Mouse (Mus musculus): Measurements from ENCODE around the gene Il33. TPM values are rescaled to one million over a fixed set of nuclear protein-coding genes. Genes with fewer than 3 reads are reported as not detected.
A peak's percentile ranks its signal among the peaks of the same experiment; 100 is the strongest.

Il33 gene
- total and polyA plus RNA-seq, 2 experiments from 2014 or later, result 15.3 to 16.9 TPM

DNA sequence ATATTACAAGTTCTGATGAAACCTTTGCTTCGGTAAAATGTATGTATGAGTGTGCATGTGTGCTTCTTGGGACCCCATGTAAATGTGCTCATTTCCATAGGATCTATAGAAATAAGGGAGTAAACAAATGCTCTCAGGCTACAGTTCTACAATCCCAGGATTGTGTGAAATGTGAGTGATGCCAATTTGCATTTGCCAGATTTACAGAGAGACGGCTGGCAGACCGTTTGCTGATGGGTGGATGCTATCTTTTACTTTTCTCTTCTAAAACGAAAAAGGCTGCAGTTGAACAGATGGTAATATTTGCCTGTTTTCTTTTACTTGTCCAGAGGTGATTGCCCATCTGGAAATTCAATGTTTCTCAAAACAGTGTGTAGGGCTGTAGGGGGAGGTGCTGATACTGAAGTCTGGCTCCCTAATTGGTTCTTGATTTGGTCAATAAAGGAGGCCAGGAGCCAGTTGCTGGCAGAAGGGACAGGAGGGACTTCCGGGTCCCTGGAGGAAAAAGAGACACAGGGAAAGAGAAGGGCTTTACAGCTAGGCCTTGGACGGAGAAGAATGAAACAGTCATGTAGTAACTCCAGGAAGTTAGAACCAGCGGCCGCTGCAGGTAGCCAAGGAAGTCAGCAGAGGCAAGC is 54.7 kb downstream of the Il33 start:
- no peak overlapping the region for H3K4me2 ChIP-seq (ENCODE audit: low read depth, low read length)
- DNase-seq (ENCODE audit: low spot score) (no peak), ATAC-seq (no peak)
- WGBS, result 81% methylated on average over 8 of the region's 8 CpGs
- no peak overlapping the region for H3K9ac ChIP-seq (replicated peaks; ENCODE audit: low read length)
- H3K27me3 ChIP-seq (ENCODE audit: insufficient read depth, low read length), result no peaks in the 10 kb centered on the region
- no peaks in the 10 kb centered on the region for H3K36me3 ChIP-seq (ENCODE audit: insufficient read depth, low read length)
- no peak overlapping the region for H3K27ac ChIP-seq
- TF ChIP-seq CTCF (IDR thresholded peaks at IDR 0.05; ENCODE audit: low read depth), result no peak
- H3K4me1 ChIP-seq (ENCODE audit: insufficient read depth, low read length), result no peaks in the 10 kb centered on the region
- H3K4me3 ChIP-seq (ENCODE audit: low read length), result no peak overlapping the region
- H3K9me3 ChIP-seq (ENCODE audit: low read length), result no peaks in the 10 kb centered on the region

DNA sequence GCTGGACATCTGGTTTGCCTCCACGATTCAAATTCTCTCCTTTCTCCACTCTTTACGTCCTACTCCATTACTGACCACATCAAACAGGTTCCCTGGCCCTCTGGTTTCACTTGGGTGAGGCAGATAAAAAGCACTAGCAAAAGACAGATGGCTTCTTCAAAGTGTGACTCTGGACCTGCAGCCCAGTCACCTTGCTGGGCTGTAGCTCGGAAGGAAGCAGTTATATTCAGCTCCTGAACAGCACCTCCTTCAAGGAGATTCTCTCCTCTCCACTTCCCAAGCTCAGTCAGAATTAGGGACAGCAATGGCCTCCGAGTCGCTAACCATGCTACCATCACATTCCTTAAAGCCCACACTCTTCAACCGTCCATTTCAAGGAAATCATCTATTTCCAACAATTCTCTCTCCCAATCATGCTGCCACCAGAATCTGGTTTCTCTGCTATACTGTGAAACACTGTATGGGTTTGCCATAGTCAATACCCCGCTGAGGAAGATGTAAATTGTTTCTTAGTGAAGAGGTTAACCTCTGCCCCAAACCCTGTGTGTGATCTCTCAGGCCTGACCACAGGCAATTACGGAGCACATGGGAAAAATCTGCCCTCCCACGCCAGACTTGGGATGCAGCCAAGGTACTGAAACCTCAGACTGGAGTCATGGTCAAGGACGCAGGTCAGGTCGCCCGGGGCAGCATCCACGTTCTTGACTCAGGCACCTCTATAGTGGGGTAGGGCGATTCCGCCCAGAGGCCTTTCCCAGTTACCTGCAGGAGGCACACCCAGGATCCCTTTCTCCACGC is 59.5 kb downstream of the Il33 start:
- Histone ChIP-seq H3K9me3 (ENCODE audit: low read length) (no peaks in the 10 kb centered on the region), H3K27me3 (ENCODE audit: insufficient read depth, low read length) (no peaks in the 10 kb centered on the region), H3K27ac (no peak overlapping the region), H3K4me1 (ENCODE audit: insufficient read depth, low read length) (no peaks in the 10 kb centered on the region), H3K4me2 (ENCODE audit: low read depth, low read length) (no peak overlapping the region), H3K9ac (replicated peaks; ENCODE audit: low read length) (no peak overlapping the region), H3K36me3 (ENCODE audit: insufficient read depth, low read length) (no peaks in the 10 kb centered on the region), H3K4me3 (ENCODE audit: low read length) (no peak overlapping the region)
- ATAC-seq (no peak), DNase-seq (ENCODE audit: low spot score) (no peak)
- no peak for TF ChIP-seq CTCF (IDR thresholded peaks at IDR 0.05; ENCODE audit: low read depth)
- WGBS, result 64% methylated on average over 16 of the region's 16 CpGs

- Histone ChIP-seq H3K4me3 (ENCODE audit: low read length) (no peak overlapping the region), H3K4me2 (ENCODE audit: low read depth, low read length) (no peak overlapping the region), H3K9ac (replicated peaks; ENCODE audit: low read length) (no peak overlapping the region), H3K9me3 (ENCODE audit: low read length) (no peaks in the 10 kb centered on the region), H3K4me1 (ENCODE audit: insufficient read depth, low read length) (no peaks in the 10 kb centered on the region), H3K27ac (no peak overlapping the region), H3K36me3 (ENCODE audit: insufficient read depth, low read length) (no peaks in the 10 kb centered on the region), H3K27me3 (ENCODE audit: insufficient read depth, low read length) (no peaks in the 10 kb centered on the region)
- ATAC-seq (no peak), DNase-seq (ENCODE audit: low spot score) (no peak)
- no peak for TF ChIP-seq CTCF (IDR thresholded peaks at IDR 0.05; ENCODE audit: low read depth)
- 84% methylated on average over 12 of the region's 12 CpGs for WGBS
Observed at GRCm38 (mm10) chr19:29986464-29987091, 61.7 kb downstream of the Il33 start.

DNA sequence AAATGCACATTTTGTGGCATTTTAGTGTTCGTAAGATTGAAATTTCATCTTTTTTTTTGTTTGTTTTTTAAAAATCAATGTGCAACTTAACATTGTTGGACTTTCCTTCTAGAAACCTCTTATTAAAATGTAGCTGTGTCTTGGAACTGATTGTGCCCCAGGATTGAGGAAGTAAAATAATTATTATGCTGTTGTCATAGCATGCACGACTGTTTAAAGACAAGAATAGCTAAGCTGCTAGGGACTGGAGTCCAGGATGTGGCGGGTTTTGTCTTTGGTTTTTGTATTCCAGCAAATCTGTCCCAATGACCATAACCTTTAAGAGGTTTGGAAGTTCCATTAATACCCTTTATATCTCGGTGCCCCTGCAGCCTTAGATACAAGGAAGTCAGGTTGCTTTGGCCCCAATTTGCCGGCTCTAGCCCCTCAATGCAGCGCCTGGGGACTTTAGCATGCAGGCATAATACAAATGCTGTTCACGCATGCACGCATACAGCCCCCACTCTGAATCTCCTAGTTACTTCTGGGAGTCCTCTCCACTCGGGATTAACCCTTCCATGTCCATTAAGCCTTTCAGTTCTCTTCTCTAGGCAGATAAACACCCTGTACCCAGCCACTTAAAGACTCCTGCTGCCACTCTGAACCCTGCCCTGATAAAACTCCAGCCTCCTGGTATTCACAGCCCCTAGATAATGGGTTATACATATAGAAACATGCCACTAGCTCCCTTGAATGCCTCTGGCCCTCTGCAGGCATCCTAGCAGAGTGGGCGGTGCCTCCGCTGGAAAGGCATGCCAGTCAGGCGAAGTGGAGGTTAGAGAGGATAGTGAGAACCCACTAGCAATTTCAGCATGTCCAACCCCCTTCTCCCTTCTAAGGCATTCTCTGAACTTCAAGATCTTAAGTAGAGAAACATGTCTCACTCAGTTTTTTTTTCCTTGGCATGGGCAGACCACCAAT is 75.8 kb downstream of the Il33 start:
- Histone ChIP-seq H3K4me3 (ENCODE audit: low read length) (no peak overlapping the region), H3K4me2 (ENCODE audit: low read depth, low read length) (peak overlapping the region; percentile 8), H3K27me3 (ENCODE audit: insufficient read depth, low read length) (no peaks in the 10 kb centered on the region), H3K27ac (peak overlapping the region; percentile 1; the same call in 1 of the 2 replicates), H3K36me3 (ENCODE audit: insufficient read depth, low read length) (no peaks in the 10 kb centered on the region), H3K4me1 (ENCODE audit: insufficient read depth, low read length) (no peaks in the 10 kb centered on the region), H3K9ac (replicated peaks; ENCODE audit: low read length) (no peak overlapping the region), H3K9me3 (ENCODE audit: low read length) (no peaks in the 10 kb centered on the region)
- TF ChIP-seq CTCF (IDR thresholded peaks at IDR 0.05; ENCODE audit: low read depth), result no peak
- peak; percentile 89 for ATAC-seq
- DNase-seq (ENCODE audit: low spot score), result peak; percentile 53
- WGBS, result 24% methylated on average over 12 of the region's 12 CpGs

DNA sequence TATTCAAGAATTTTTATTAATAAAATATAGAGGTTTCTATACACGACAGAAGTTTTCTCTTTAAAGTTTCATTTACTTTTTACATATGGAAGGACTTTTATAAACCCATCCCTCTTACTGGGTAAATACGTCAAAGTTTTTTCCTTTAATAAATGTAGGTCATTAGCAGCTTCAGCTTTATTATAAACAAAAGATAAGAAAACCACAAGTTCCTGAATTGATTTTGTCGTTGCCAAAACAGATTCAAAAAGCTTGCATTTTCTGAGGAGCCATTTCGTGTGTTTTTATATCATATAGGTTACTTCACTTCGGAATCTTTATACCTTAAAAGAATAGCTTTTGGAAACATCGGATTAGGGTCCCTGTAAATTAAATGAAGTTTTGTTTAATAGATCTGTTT is 76.6 kb downstream of the Il33 start:
- H3K27ac ChIP-seq, result no peak overlapping the region
- no peaks in the 10 kb centered on the region for H3K4me1 ChIP-seq (ENCODE audit: insufficient read depth, low read length)
- no peak overlapping the region for H3K4me2 ChIP-seq (ENCODE audit: low read depth, low read length)
- H3K9me3 ChIP-seq (ENCODE audit: low read length), result no peaks in the 10 kb centered on the region
- H3K27me3 ChIP-seq (ENCODE audit: insufficient read depth, low read length), result no peaks in the 10 kb centered on the region
- H3K36me3 ChIP-seq (ENCODE audit: insufficient read depth, low read length), result no peaks in the 10 kb centered on the region
- DNase-seq (ENCODE audit: low spot score) (no peak), ATAC-seq (no peak)
- WGBS, result 87% methylated on average over 6 of the region's 6 CpGs
- no peak for TF ChIP-seq CTCF (IDR thresholded peaks at IDR 0.05; ENCODE audit: low read depth)
- no peak overlapping the region for H3K4me3 ChIP-seq (ENCODE audit: low read length)
- no peak overlapping the region for H3K9ac ChIP-seq (replicated peaks; ENCODE audit: low read length)

DNA sequence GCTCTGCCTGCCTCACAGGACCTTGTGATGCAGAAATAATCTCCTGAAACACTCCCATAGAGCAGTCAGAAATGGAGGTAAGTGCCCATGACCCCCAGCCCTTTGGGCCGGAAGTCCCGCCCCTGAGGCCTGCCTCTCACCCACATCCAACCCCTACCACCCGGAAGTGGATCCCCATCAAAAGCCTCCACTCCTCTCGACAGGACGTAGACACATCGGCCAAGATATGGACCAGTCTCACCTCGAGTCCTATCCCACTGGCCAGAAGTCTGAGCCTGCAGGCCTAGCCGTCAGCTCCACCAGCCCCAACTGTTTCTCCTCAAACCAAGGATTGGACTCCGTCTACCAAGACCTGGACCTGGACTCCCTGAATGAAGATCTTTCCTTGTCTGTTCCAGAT is 78.7 kb downstream of the Il33 start, which contains the start of gene Trpd52l3:
Trpd52l3 (plus strand) TSS at position 170 of the 400 bp plus-strand sequence.
- no peaks in the 10 kb centered on the region for H3K27me3 ChIP-seq (ENCODE audit: insufficient read depth, low read length)
- no peak within 1 kb of the TSS for H3K27ac ChIP-seq
- H3K4me3 ChIP-seq (ENCODE audit: low read length), result no peak within 1 kb of the TSS
- H3K36me3 ChIP-seq (ENCODE audit: insufficient read depth, low read length), result no peaks in the 10 kb centered on the region
- H3K9me3 ChIP-seq (ENCODE audit: low read length), result no peaks in the 10 kb centered on the region
- no peak for DNase-seq (ENCODE audit: low spot score)
- TF ChIP-seq CTCF (IDR thresholded peaks at IDR 0.05; ENCODE audit: low read depth), result no peak
- no peak for ATAC-seq
- H3K9ac ChIP-seq (replicated peaks; ENCODE audit: low read length), result no peak within 1 kb of the TSS
- 94% methylated on average over 9 of the region's 9 CpGs for WGBS
- H3K4me1 ChIP-seq (ENCODE audit: insufficient read depth, low read length), result no peaks in the 10 kb centered on the region
- no peak within 1 kb of the TSS for H3K4me2 ChIP-seq (ENCODE audit: low read depth, low read length)

Data from hindbrain, postnatal 0 days (tissue).